Mouse (Mus musculus): Measurements from ENCODE around the gene Sidt1.

Gene Sidt1

GRCm38 (mm10) chr16:44332861-44333284 is at the start of gene Sidt1:
Sidt1 (minus strand) TSS chr16:44333196.
- peak; percentile 19 for DNase-seq

- no peak for DNase-seq
Measured at GRCm38 (mm10) chr16:44381578-44381977, 48.6 kb upstream of the Sidt1 start.

- DNase-seq: no peak
Measured at GRCm38 (mm10) chr16:44380006-44380405, 47.0 kb upstream of the Sidt1 start.

GRCm38 (mm10) chr16:44375459-44375858 is 42.5 kb upstream of the Sidt1 start:
- DNase-seq: no peak

GRCm38 (mm10) chr16:44365522-44365921 is 32.5 kb upstream of the Sidt1 start:
- DNase-seq: no peak

GRCm38 (mm10) chr16:44361921-44362890 is 29.2 kb upstream of the Sidt1 start:
- DNase-seq: peak; percentile 35

- DNase-seq: no peak
Measured at GRCm38 (mm10) chr16:44357571-44358268, 24.7 kb upstream of the Sidt1 start.

GRCm38 (mm10) chr16:44356291-44356690 is 23.3 kb upstream of the Sidt1 start:
- no peak for DNase-seq

GRCm38 (mm10) chr16:44349801-44350397 is 16.9 kb upstream of the Sidt1 start:
- no peak for DNase-seq

- peak; percentile 97 for DNase-seq
Measured at GRCm38 (mm10) chr16:44347071-44347901, 14.3 kb upstream of the Sidt1 start, which contains the start of gene Spice1. Spice1 (plus strand) TSS chr16:44347121.

- DNase-seq: no peak
Measured at GRCm38 (mm10) chr16:44337541-44337940, 4.5 kb upstream of the Sidt1 start.

- DNase-seq: peak; percentile 21
Measured at GRCm38 (mm10) chr16:44331995-44332860, 768 bp downstream of the Sidt1 start.

- DNase-seq: no peak
Measured at GRCm38 (mm10) chr16:44331671-44331994, 1.4 kb downstream of the Sidt1 start.

GRCm38 (mm10) chr16:44331154-44331553 is 1.8 kb downstream of the Sidt1 start:
- DNase-seq: no peak

- no peak for DNase-seq
Measured at GRCm38 (mm10) chr16:44330657-44331056, 2.3 kb downstream of the Sidt1 start.

GRCm38 (mm10) chr16:44328644-44329043 is 4.4 kb downstream of the Sidt1 start:
- DNase-seq: no peak

GRCm38 (mm10) chr16:44320232-44320631 is 12.8 kb downstream of the Sidt1 start:
- no peak for DNase-seq

GRCm38 (mm10) chr16:44316350-44316749 is 16.6 kb downstream of the Sidt1 start:
- DNase-seq: no peak

GRCm38 (mm10) chr16:44313422-44313821 is 19.6 kb downstream of the Sidt1 start:
- no peak for DNase-seq

- DNase-seq: no peak
Measured at GRCm38 (mm10) chr16:44305606-44306005, 27.4 kb downstream of the Sidt1 start.

GRCm38 (mm10) chr16:44303822-44304221 is 29.2 kb downstream of the Sidt1 start:
- DNase-seq: no peak

Measured in kidney, adult 18-20 months (tissue).